Mouse (Mus musculus) kidney, adult 2 months (tissue): Measurements from ENCODE around the gene 1700028K03Rik. TPM values are rescaled to one million over a fixed set of nuclear protein-coding genes. Genes with fewer than 3 reads are reported as not detected.
A peak's percentile ranks its signal among the peaks of the same experiment; 100 is the strongest.

Source experiments
- DNase-seq: peaks from one replicate; pipeline ENCODE4 v3.0.0; 2021
- H3K27ac ChIP-seq: fragments of 200-500 bp; 2 replicates; pipeline ENCODE4 v1.5.1; 2012; ENCODE audit warnings: low read depth, low read length, control low read depth, inconsistent platforms; ENCODE audit not compliant: insufficient read depth
- H3K27me3 ChIP-seq: fragments of 200-500 bp; replicated peaks from 2 replicates; pipeline ENCODE4 v1.6.1; 2012; ENCODE audit warnings: mild to moderate bottlenecking, moderate library complexity, low read length, inconsistent platforms; ENCODE audit not compliant: control insufficient read depth, insufficient read depth
- H3K36me3 ChIP-seq: fragments of 200-500 bp; 2 replicates; pipeline ENCODE4 v1.6.1; 2012; ENCODE audit warnings: mild to moderate bottlenecking, moderate library complexity, low read length, inconsistent platforms; ENCODE audit not compliant: control insufficient read depth, insufficient read depth
- H3K4me1 ChIP-seq: fragments of 200-500 bp; 2 replicates; pipeline ENCODE4 v1.6.1; 2011; ENCODE audit warnings: low read length; ENCODE audit not compliant: control insufficient read depth, insufficient read depth
- H3K4me3 ChIP-seq: fragments of 200-500 bp; 2 replicates; pipeline ENCODE4 v1.5.1; 2011; ENCODE audit warnings: mild to moderate bottlenecking, low read depth, low read length, control low read depth; ENCODE audit not compliant: insufficient read depth
- CTCF ChIP-seq: fragments of 200-500 bp; conservative IDR thresholded peaks from 2 replicates; pipeline ENCODE4 v1.5.1; 2011; ENCODE audit warnings: low read depth, mild to moderate bottlenecking, control low read depth, low read length, moderate library complexity, mixed read lengths; ENCODE audit not compliant: insufficient read depth, insufficient read length
- POLR2A ChIP-seq: fragments of 200-500 bp; IDR thresholded peaks from one replicate; pipeline ENCODE4 v1.6.1; 2011; ENCODE audit warnings: low read depth, low read length, control low read depth
- WGBS: fragments of 180-500 bp; shearing (Covaris S2); methylation state at CpG from one replicate; pipeline ENCODE4 v1.1.7; 2018; 5-methylcytosine and 5-hydroxymethylcytosine counted together
- polyA plus RNA-seq: library from polyadenylated mRNA; depleted of rRNA; stranded (reverse); fragments of >200 nt; gene quantifications from 2 replicates; pipeline ENCODE4 v1.2.3, GENCODE M21; 2012

Gene 1700028K03Rik
- polyA plus RNA-seq, 1 experiment, result not detected

DNA sequence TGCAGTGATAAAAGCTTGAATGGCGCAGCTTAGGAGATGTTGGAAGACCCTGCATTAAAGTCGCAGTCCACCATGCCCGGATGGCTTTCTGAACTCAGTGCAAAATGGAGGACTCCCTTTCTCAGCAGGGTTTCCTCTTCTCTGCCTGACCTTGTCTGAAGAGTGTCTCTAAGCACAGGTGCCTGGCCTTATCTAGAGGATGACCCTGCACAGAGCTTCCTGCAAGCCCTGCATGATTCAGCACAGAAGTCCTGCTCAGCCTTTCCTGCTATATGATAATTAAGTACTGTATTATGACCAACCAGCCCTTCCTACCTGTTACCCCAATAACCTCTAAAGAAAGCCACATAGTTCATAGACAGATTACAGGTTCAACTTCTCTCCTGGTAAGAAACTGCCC is 19.1 kb upstream of the 1700028K03Rik start:
- H3K4me1 ChIP-seq, result no peaks in the 10 kb centered on the region
- DNase-seq, result no peak
- H3K27me3 ChIP-seq, result no peaks in the 10 kb centered on the region
- H3K36me3 ChIP-seq, result no peaks in the 10 kb centered on the region
- 96% methylated on average over 3 of the region's 3 CpGs for WGBS
- no peak overlapping the region for H3K4me3 ChIP-seq
- no peak for TF ChIP-seq CTCF
- no peak overlapping the region for H3K27ac ChIP-seq

DNA sequence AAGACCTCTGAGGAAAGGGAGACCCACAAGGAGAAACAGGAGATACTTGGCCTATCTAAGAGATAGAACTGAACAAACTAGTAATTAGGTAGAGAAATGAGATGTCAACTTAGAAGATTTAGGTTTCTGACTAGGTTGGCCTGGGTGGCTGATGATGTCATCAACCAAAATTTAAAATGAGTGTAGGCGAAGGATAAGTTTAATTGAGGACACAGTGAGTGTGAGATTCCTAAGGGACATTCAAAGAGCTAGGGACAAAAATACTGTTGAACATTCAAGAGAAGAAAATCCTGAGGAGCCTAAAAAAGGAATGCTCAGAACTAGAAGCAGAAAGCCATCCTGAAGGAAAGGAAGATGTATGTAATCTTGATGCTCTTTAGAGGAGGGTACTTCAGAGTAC is 18.4 kb upstream of the 1700028K03Rik start:
- Histone ChIP-seq H3K36me3 (no peaks in the 10 kb centered on the region), H3K4me1 (no peaks in the 10 kb centered on the region), H3K4me3 (no peak overlapping the region), H3K27me3 (no peaks in the 10 kb centered on the region), H3K27ac (no peak overlapping the region)
- 96% methylated on average over 1 of the region's 1 CpGs for WGBS
- DNase-seq, result no peak
- TF ChIP-seq POLR2A (no peak), CTCF (no peak)

DNA sequence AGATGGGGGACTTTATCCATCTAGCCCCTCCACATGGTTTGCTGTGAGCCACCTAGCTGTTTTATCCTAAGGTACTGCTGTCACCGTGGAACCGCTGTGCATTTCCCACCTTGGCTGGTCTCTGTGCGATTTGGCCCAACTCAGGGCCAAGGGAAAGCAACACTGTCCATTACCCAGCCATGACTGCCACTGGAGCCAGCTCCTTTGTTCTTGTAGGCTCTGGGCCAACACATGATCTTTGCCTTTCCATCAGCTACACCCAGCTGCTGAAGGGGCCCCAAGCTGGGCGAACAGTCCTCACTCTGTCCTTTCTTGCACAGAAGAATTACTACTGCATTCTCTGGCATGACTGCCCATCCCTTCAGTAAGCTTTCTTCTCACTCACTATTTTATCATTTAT is 15.9 kb upstream of the 1700028K03Rik start:
- Histone ChIP-seq H3K27me3 (no peaks in the 10 kb centered on the region), H3K27ac (no peak overlapping the region), H3K4me1 (no peaks in the 10 kb centered on the region), H3K36me3 (no peaks in the 10 kb centered on the region), H3K4me3 (no peak overlapping the region)
- no peak for TF ChIP-seq POLR2A
- TF ChIP-seq CTCF, result no peak
- DNase-seq, result no peak
- WGBS, result 88% methylated on average over 4 of the region's 4 CpGs

DNA sequence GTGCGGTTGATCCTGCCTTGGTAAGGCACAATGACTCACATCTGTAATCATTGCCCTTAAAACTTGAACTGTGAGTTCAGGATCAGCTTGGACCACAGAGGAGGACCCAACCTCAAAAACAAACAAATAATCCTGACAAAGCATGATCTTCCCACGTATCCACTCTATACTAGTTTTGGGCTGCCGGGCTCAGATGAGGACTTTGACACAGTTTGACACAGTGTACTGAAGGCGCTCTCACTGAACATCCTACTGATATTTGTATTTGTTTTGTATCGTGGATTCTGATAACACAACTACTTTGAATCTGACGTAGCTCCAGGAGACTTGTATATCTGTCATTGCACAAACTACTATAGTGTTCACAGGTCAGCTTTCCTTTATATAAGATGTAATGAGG is 13.1 kb upstream of the 1700028K03Rik start:
- no peaks in the 10 kb centered on the region for H3K4me1 ChIP-seq
- TF ChIP-seq POLR2A (no peak), CTCF (no peak)
- WGBS, result 87% methylated on average over 6 of the region's 6 CpGs
- no peaks in the 10 kb centered on the region for H3K27me3 ChIP-seq
- H3K36me3 ChIP-seq, result no peaks in the 10 kb centered on the region
- no peak overlapping the region for H3K4me3 ChIP-seq
- no peak overlapping the region for H3K27ac ChIP-seq
- no peak for DNase-seq

DNA sequence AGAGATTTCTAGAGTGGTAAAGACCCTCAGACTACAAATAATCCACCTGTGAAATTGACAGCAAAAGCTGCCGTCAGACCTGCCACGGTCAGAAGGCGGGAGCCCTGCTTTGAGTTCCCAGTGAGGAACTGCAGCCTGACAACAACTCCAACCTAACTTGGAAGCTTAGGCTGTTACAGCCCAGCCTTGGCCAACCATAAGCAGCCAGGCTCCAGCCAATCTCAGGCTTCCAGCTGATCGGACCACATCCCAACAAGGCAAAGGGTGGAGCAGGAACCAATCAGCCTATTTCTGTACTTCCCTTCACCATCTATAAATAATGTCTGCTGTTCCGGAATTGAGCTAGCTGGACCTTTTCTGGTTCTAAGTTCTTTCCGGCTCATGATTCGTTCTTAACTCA is 12.6 kb upstream of the 1700028K03Rik start:
- WGBS, result 55% methylated on average over 7 of the region's 7 CpGs
- TF ChIP-seq POLR2A, result no peak
- no peak for TF ChIP-seq CTCF
- Histone ChIP-seq H3K36me3 (no peaks in the 10 kb centered on the region), H3K4me1 (no peaks in the 10 kb centered on the region), H3K27me3 (no peaks in the 10 kb centered on the region), H3K4me3 (no peak overlapping the region), H3K27ac (no peak overlapping the region)
- peak; percentile 59 for DNase-seq

DNA sequence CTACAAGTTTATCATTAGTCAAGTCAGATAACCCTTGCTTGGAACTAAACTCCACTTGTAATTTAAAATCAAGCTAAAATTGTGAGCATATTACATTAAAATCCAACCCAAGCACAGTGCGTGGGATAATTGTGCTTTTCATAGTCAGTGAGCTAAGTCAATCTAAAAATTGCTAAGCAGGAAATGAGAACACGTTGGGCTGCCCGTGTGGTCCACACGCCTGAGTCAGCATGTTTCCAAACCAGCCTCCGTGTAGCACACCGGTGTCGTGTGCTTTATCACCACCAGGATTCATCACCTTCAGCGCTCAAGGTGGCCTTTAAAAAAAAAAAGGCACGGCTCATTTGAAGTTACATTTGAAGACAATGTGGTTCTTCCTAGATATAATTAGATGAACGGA is 10.2 kb upstream of the 1700028K03Rik start:
- TF ChIP-seq POLR2A (no peak), CTCF (no peak)
- Histone ChIP-seq H3K4me3 (no peak overlapping the region), H3K27ac (no peak overlapping the region), H3K4me1 (no peaks in the 10 kb centered on the region), H3K36me3 (no peaks in the 10 kb centered on the region), H3K27me3 (no peaks in the 10 kb centered on the region)
- no peak for DNase-seq
- WGBS, result 71% methylated on average over 10 of the region's 10 CpGs

DNA sequence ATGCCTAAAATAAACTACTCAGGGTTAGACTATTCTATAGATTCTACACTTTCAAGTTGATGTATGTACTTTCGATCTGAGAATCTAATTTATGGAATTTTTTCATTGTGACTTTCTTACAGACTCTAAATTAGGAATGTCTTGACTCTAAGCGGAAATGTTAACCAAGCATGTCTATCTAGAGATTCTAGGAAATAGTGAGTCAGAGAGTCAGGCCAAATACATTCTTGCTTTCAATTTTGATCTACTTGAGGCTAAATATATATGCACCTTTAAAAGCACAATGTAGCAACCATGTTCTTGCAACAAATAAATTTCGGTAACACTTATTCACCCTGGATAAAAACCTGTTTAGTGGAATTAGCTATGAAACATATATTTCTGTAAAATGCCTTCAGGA is 5.7 kb upstream of the 1700028K03Rik start:
- 81% methylated on average over 3 of the region's 3 CpGs for whole genome bisulfite sequencing
- TF ChIP-seq POLR2A (no peak), CTCF (no peak)
- no peaks in the 10 kb centered on the region; the same call in 1 of the 2 replicates for H3K27me3 ChIP-seq
- no peak for DNase-seq
- H3K4me3 ChIP-seq, result no peak overlapping the region
- no peaks in the 10 kb centered on the region for H3K4me1 ChIP-seq
- H3K36me3 ChIP-seq, result no peaks in the 10 kb centered on the region
- H3K27ac ChIP-seq, result no peak overlapping the region

DNA sequence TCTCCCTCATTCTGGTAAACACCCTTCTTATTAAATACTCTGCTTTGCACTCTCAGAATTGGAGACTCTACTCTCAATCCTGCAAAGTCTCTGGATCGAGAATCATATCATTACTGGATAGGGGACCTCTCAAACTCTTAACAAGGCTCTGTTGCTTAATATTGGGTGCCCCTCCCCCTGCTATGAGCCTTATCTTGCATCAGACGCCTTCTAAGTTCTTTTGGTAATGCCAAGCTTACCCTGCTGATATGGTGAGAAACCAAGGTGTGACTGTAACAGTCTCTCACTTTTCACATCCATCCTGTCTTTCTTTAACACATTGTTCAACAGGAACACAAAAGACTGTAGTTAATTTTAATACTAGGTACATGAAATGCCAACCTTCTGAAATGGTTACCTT is 919 bp upstream of the 1700028K03Rik start:
- Histone ChIP-seq H3K36me3 (no peaks in the 10 kb centered on the region), H3K4me3 (no peak overlapping the region), H3K27ac (no peak overlapping the region), H3K4me1 (no peaks in the 10 kb centered on the region), H3K27me3 (no peaks in the 10 kb centered on the region; the same call in 1 of the 2 replicates)
- TF ChIP-seq POLR2A (no peak), CTCF (no peak)
- no peak for DNase-seq
- WGBS, result 67% methylated on average over 2 of the region's 2 CpGs
